Mouse (Mus musculus) testis, adult 2 months (tissue): ENCODE results near the gene Slc2a8.

Experiments used
- CTCF ChIP-seq: fragments of 200-500 bp; IDR thresholded peaks from 2 replicates; pipeline ENCODE4 v1.5.1; 2012; ENCODE audit warnings: low read depth, mild to moderate bottlenecking, inconsistent platforms, low read length, moderate library complexity; ENCODE audit not compliant: control insufficient read depth, insufficient read depth, insufficient replicate concordance
- POLR2A ChIP-seq: fragments of 200-500 bp; IDR thresholded peaks from 2 replicates; pipeline ENCODE4 v1.6.1; 2012; ENCODE audit warnings: low read depth, mild to moderate bottlenecking, inconsistent platforms, low read length, moderate library complexity; ENCODE audit not compliant: control insufficient read depth

DNA sequence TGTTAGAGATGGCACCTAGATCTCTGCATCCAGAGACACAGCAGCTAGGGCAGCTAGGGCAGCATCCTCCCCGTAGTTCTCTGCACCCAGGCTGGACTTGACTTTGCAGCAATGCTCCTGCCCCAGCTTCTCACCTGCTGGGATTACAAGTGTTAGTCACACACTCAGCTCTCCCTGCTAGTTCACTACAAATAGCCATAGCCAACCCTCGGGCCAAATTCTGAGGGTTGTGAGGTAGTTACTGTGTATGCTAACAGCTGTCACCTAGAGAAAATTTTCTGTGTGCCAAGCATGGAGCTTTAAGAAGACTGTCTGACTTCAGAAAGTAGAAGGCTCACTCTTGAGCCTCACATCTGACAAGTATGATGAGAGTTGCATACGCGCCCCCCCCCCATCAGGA, 15.9 kb upstream of the Slc2a8 start:
- TF ChIP-seq POLR2A (no peak), CTCF (no peak)
